Mouse (Mus musculus): Measurements from ENCODE around the gene Srl. TPM values are rescaled to one million over a fixed set of nuclear protein-coding genes. Genes with fewer than 3 reads are reported as not detected.

The Srl gene
- total and polyA plus RNA-seq, 3 experiments: 14.6 to 15.3 TPM; not detected in 1

- no peak for TF ChIP-seq BHLHE40 (IDR thresholded peaks at IDR 0.05; ENCODE audit: borderline replicate concordance, low read depth, low read length)
- TF ChIP-seq POLR2AphosphoS2 (IDR thresholded peaks at IDR 0.05; ENCODE audit: low read length): no peak
- TF ChIP-seq TCF12 (IDR thresholded peaks at IDR 0.05; ENCODE audit: low read depth, low read length): no peak
- no peak; a peak in 1 of 4 replicates for TF ChIP-seq EP300 (IDR thresholded peaks at IDR 0.05; ENCODE audit: low read depth in 1 of 2, low read length in 2 of 2)
- TF ChIP-seq MAZ (IDR thresholded peaks at IDR 0.05; ENCODE audit: low read depth, low read length): no peak
- no peak for TF ChIP-seq POLR2AphosphoS5 (IDR thresholded peaks at IDR 0.05; ENCODE audit: borderline replicate concordance, low read depth, low read length)
- no peak for TF ChIP-seq USF2 (IDR thresholded peaks at IDR 0.05; ENCODE audit: borderline replicate concordance in 1 of 2, insufficient read depth in 1 of 2, low read depth in 1 of 2, low read length in 2 of 2)
- TF ChIP-seq NRF1 (IDR thresholded peaks at IDR 0.05; ENCODE audit: insufficient read depth, low read depth, low read length, poor library complexity, severe bottlenecking): no peak
- TF ChIP-seq ELF1 (IDR thresholded peaks at IDR 0.05; ENCODE audit: low read depth, low read length): no peak
- TF ChIP-seq MYC (IDR thresholded peaks at IDR 0.05; ENCODE audit: low read depth, low read length): no peak
- TF ChIP-seq CHD1 (IDR thresholded peaks at IDR 0.05; ENCODE audit: low read depth, low read length): no peak
- TF ChIP-seq ZMIZ1 (IDR thresholded peaks at IDR 0.05; ENCODE audit: low read depth, low read length): no peak
- no peak for TF ChIP-seq RCOR1 (IDR thresholded peaks at IDR 0.05; ENCODE audit: low read depth, low read length)
- TF ChIP-seq POLR2A (IDR thresholded peaks at IDR 0.05; ENCODE audit: control insufficient read depth in 1 of 2, insufficient read depth in 1 of 2, low read depth in 1 of 2, low read length in 2 of 2, poor library complexity in 1 of 2): no peak
- peak; percentile 36 for TF ChIP-seq ZC3H11A (IDR thresholded peaks at IDR 0.05; ENCODE audit: low read depth, low read length)
- no peak for TF ChIP-seq KAT2A (conservative IDR thresholded peaks at IDR 0.05; ENCODE audit: low read depth, low read length)
- TF ChIP-seq SMC3 (IDR thresholded peaks at IDR 0.05; ENCODE audit: low read depth, low read length): peak; percentile 56
- no peak for TF ChIP-seq CHD2 (IDR thresholded peaks at IDR 0.05; ENCODE audit: low read length)
- TF ChIP-seq JUND (IDR thresholded peaks at IDR 0.05; ENCODE audit: low read depth, low read length): no peak
These were observed 71.8 kb downstream of the Srl start (continued) for GRCm38 (mm10) chr16:4469599-4470352.

DNA sequence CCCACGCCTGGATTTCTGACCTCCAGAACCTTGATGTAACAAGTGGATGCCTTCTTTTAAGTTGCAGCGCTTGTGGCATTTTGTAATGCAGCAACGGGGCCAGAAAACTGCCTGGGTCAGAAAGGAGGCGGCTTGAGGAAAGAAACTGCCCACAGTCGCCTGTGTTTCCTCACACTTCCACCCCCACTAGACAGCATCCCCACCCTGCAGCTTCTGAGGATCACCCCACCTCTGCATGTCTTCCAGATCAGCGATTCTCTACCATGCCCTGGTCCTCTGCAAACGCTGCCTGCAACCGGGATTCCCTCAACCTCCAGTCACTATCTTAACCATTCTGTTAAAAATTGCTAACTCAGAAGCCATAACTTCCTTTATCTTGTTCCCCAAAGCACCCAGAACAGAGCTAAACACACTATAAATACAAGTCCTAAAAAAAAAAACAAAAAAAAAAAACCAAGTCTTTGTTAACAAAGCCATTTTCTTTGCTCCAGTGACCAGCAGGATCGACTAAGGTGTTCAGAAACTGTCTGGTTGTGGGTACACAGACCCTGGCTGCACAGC lies 77.0 kb downstream of the Srl start:
- peak; percentile 55 for DNase-seq (ENCODE audit: low read depth, low spot score)
- no peak overlapping the region for H3K9ac ChIP-seq (ENCODE audit: control insufficient read depth, low read depth, low read length, poor library complexity, severe bottlenecking)
- no peak overlapping the region for H3K27ac ChIP-seq (ENCODE audit: control insufficient read depth, low read depth, low read length)
- H3K4me1 ChIP-seq (ENCODE audit: control insufficient read depth in 1 of 2, insufficient read depth in 2 of 2, low read length in 2 of 2): peaks cover 0 to 21% of the 10 kb centered on the region in 2 experiments; a peak in 2 of 4 replicates
- H3K4me3 ChIP-seq (ENCODE audit: control insufficient read depth in 1 of 2, insufficient read depth in 1 of 2, low read depth in 2 of 2, low read length in 2 of 2): no peak overlapping the region
- no peaks in the 10 kb centered on the region for H3K9me3 ChIP-seq (replicated peaks; ENCODE audit: insufficient read depth, low read length)
- peaks cover 0 to 7% of the 10 kb centered on the region in 2 experiments; a peak in 2 of 4 replicates for H3K36me3 ChIP-seq (ENCODE audit: control insufficient read depth in 1 of 2, insufficient read depth in 2 of 2, low read length in 2 of 2)
- TF ChIP-seq GATA1 (IDR thresholded peaks at IDR 0.05; ENCODE audit: low read depth, low read length) (peak; percentile 58), ZNF384 (IDR thresholded peaks at IDR 0.05; ENCODE audit: low read depth, low read length) (peak; percentile 87), MYB (IDR thresholded peaks at IDR 0.05; ENCODE audit: low read depth, low read length) (no peak)
- H3K79me2 ChIP-seq (ENCODE audit: control insufficient read depth, insufficient read depth, low read length, poor library complexity): no peaks in the 10 kb centered on the region
- H3K27me3 ChIP-seq (ENCODE audit: control insufficient read depth in 1 of 2, insufficient read depth in 2 of 2, low read length in 2 of 2): peaks cover 0 to 2% of the 10 kb centered on the region in 2 experiments; a peak in 2 of 4 replicates

Data from MEL (cell line).